Mouse (Mus musculus) right cerebral cortex, postnatal 14 days (tissue): ENCODE data around the gene Hmces.

ENCODE experiments used
- DNase-seq: peaks from one replicate; pipeline ENCODE4 v3.0.0; 2022

The Hmces gene

DNA sequence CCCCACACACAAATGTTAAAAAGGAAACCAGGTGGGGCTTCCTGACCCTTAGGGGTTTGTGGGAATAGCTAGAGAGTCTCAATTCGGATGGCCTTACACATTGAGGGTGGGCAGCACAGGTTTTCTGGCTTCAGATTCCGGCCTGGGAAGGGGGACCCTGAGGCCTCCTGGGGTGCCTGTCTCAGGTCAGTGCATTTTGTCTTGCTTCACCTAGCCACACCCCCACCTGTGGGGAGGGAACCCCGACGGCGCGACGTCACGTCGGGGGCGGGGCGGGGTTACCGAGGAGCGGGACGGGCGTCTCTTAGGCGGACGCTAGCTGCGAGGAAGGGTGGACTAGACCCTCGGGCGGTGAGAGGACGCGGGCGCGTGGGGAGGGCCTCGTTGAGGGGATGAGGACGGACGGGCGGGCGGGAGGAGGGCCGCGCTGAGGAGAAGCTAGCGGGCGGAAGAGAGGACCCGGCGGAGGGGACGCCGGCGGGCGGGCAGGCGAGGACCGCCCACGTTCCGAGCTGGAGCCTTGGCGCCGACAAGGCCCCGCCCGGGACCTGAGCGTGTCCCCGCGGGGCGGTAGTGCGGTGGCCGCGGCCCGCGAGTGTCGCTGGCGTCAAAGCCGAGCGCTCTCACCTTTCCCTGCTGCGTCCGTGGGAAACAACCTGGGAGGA is at the start of gene Hmces:
Hmces (plus strand) TSS at position 275 of the 665 bp plus-strand sequence.
- DNase-seq: peak; percentile 57

DNA sequence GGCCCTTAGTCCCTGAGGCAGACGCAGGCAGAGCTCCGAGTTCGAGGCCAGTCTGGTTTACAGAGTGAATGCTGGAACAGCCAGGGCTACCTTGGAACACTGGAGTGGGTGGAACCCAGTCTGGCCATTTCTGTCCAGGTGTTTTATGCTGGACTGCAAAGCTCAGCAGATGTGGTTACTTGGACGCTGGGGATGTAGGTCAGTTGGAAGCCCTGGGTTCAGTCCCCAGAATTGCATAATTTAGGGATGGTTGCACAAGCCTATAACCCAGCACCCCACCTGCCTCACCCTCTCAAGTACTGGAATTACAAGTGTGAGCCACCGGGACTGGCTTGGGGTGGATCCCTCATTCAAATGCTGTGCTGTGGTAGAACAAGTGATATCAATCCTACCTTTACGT is 47.5 kb upstream of the Hmces start:
- no peak for DNase-seq

DNA sequence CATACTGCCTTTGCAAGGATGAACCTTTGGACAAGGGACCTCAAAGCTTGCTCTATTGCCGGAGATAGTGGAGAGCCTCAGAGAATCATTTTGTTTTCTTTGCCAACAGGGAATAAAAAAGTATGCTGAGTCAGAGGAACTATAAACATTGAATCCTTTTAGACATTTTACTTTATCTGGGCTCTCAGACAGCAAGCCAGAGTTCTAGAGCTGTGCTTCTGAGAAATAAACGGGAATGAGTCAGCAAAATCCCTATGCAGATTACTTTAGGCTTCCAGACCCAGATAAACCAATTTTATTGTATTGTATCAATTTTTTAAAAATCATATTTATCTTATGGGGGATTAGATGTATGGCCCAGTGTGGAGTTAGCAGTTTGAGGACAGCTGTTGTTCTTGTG is 46.5 kb upstream of the Hmces start:
- no peak for DNase-seq

DNA sequence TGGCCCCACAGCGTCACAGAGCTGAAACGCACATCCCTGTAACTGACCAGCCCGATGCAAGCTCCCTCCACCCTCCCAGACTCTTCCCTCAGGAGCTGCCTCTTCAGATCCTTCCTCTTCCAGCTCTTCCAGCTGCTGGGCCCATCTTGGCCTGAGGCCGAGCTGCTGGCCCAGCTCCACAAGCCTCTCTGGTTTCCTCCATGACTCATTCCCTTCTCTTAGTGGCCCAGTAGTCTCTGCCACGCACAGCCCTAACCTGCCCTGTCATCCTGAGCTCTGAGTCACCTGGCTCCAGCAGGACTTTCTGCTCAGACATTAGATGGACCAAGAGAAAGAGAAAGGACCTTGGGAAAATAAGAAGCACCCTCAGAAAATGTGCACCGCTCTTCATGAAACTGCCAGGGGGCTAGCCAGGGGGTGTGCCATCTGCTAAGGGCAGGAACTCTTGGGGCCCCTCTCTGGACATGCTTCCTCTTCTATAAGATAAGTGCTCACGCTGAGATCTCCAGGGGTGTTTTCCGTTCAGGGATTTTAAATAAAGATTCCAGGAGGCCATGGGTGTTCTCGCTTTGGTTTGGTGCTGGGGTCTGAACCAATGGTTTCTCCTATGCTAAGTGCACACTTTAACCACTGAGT is 44.7 kb upstream of the Hmces start:
- no peak for DNase-seq

DNA sequence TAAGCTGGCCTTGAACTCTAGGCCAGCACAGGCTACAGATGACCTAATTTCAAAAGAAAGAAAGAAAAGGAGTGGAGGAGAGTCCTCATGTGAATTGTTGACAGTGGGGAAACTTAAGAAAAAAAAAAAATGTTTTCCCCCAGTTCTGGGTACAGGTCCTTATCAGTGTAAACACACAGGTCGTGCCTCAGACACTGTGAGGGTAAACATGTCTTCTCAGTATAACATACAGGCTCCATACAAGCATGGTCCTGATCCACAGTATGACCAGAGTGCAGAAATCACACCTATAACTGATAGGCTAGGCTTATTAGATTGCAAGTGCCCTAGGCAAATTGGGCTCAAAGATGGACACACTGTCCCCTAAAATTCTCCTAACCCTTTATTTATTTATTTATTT is 43.3 kb upstream of the Hmces start:
- DNase-seq: no peak

DNA sequence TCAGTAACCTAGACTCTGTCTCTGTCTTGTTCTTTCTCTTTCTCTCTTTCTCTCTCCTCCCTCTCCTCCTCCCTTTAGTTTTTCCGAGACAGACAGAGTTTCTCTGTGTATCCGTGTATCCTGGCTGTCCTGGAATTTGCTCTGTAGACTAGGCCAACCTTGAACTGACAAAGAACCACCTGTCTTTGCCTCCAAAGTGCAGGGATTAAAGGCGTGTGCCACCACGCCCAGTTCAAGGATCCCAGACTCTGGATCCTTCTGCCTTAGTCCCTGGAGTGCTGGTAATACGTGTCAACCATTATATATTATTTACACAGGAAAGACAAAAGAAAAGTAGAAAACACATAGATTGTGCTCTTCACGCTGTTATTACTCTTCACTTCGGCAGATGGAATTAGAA is 42.5 kb upstream of the Hmces start:
- DNase-seq: no peak

DNA sequence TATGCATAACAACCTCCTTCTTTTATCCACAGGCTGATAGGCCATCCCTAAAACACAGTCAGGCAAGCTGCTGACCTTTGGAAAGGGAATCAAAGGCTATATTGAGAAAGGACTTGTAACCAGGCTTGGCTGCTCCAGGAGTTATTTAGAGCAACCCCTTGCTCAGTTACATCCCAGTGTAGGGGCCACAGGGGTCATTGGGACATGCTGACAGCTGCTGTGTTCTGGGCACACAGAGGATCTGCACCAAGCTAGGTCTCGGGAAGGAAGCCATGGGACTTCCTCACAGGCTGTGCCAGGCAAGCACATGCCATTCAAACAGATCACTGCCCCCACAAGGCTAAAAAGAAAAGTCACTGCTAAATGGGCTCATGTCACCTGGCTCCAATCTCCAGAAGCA is 40.6 kb upstream of the Hmces start:
- DNase-seq: no peak

DNA sequence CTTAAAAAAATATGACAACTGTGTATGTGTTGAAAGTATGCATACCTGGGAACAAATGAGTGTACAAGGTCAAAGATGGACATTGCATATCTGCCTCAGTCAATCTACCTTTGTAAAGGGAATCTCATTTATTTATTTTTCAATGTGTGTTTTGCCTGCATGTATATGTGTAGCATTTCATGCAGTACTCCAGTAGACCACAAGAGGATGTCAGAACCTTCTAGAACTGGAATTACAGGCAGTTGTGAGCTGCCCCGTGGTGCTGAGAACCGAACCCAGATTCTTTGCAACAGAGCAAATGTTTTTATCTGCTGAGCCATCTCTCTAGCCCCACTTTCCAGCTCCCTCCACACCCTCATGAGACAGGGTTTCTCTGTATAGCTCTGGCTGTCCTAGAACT is 39.8 kb upstream of the Hmces start:
- DNase-seq: no peak

DNA sequence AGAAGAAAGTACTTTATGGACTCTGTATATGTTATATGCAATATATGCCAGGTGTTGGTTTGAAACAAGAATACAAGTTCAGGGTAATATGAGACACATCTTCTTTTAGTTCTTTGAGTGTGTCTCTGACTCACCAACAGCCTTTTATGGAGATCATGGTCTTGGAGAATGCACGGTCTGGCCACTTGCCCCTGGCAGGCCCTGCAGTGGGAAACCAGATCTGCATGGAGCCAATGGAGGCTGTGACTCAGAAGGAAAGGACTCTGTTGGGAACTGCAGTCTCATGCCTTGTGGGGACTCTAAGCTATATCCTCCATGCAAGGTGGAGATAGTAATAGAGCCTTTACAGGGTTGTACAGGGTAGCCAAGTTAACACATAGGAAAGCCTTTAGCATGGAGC is 38.7 kb upstream of the Hmces start:
- DNase-seq: no peak

DNA sequence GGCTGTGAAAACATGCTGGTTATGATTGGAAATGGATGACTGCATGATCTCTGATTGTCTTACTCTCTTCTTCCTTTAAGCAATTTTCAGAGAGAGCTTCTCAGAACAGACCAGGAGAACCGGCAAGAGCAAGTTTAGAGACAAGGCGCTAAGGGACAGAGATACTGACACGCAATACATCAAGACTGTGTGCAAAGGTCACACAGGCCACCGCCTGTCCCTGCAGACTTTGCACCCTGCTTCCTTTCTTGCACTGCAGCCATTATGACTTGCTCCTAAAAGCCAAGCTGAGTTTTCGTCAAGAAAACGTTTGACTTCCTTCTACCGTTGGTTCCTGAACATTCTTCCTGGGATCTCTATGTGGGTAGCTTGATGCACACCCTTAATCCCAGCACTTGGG is 38.2 kb upstream of the Hmces start:
- no peak for DNase-seq

DNA sequence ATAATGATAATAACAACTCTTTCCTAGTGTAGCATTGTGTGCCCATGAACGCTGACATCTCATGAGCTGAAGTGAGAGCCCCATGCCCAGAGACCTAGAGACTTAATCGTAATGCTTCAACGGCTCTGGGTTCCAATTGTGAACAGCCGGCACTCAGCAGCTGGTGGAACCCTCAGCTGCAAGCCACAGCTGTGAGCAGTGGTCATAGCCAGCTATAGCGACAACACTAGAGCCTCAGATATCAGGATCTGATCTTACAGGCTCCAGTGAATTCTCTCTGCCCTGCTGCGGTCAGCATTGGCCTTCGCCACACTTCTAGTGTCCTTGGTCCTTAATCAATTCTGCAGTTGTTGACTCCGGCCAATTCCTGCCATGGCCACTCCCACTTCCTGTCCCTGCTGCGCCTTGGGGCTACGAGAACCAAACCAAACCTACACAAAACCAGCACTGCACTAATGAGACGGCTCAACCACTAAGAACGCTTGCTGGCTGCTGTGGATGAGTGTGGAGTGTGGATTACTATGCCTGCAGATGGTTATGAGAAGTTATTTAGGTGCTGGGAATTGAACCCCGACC is 37.6 kb upstream of the Hmces start:
- no peak for DNase-seq

DNA sequence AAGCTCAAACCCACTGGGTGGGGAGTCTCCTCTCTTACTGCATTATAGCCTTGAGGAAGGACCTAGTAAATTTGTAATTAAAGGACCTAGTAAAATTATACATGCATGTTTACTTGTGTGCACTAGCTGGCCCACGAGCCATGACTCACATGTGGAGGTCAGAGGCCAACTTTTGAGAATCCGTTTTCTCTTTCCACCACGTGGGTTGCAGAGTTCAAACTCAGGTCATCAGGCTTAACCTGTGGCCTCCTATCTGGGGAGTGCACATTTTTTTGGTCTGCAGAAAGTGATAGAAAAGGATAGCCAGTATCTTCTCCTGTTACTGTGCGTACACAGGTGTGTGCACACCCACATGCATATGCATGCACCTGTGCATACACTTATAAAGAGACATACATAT is 34.7 kb upstream of the Hmces start:
- DNase-seq: no peak

DNA sequence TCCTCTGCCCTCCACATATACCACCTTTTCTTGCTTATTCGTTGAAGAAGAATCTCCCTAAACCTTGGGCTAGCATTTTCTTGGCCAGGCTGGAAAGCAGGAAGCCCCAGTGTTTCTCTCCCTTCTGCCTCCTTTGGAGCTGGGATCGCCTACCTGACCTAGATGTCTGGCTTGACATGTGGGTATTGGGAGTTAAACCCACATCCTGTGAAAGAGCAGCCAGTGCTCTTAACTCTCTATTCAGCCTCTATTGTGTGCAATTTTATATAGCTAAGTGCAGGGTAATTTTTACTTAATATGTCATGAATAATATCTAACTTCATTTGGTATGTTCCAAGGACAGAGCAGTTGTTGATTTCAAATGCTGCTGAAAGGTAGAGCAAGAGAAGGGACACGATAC is 34.1 kb upstream of the Hmces start:
- DNase-seq: no peak

DNA sequence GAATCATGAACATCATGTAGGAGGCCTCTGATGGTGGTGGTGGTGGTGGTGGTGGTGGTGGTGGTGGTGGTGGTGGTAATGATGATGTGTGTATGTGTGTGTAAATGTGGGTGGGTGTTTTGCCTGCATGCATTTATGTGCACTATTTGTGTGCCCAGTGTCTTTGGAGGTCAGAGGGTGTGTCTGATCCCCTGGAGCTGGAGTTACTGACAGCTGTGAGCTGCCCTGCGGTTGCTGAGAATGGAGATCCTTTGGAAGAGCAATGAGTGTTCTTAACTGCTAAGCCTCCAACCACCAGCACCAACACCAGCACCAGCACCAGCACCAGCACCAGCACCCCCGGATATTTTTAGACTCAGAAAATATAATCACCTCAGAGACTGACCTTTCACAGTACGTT is 31.5 kb upstream of the Hmces start:
- no peak for DNase-seq

DNA sequence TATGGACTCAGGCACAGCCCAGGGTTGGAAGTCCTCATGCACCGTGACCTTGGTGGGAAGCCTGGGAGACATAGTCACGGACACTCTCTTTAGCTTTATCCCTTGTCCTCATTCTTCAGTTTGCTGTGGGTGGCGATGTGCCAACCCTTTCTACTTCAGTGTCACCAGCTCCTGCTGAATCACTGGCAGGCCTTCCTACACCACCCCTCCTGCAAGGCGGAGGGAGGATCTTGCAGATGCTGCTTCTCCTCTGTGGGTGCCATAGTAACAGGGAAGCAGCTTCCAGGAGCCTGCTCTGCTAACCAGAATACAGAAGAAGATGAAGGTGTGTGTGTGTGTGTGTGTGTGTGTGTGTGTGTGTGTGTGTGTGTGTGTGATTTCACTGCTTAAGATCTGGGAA is 30.9 kb upstream of the Hmces start:
- DNase-seq: peak; percentile 87

DNA sequence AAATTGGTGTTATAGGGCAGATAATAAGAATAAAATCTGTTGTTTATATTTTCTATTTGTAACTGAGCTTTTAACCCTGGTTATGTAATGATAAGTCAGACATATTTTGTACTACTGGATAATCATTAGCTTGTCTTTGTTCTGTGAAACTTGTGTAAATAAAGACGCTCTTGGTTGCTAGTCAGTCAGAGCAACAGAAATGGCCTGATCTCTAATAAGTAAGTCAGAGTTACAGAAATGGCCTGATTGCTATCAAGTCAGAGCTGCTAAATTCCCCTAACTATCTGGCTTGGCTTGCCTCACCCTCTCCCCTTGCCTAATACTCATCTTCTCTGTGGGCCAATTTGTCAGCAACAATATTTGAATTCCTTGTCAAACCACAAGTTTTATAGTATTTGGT is 27.0 kb upstream of the Hmces start:
- DNase-seq: no peak

DNA sequence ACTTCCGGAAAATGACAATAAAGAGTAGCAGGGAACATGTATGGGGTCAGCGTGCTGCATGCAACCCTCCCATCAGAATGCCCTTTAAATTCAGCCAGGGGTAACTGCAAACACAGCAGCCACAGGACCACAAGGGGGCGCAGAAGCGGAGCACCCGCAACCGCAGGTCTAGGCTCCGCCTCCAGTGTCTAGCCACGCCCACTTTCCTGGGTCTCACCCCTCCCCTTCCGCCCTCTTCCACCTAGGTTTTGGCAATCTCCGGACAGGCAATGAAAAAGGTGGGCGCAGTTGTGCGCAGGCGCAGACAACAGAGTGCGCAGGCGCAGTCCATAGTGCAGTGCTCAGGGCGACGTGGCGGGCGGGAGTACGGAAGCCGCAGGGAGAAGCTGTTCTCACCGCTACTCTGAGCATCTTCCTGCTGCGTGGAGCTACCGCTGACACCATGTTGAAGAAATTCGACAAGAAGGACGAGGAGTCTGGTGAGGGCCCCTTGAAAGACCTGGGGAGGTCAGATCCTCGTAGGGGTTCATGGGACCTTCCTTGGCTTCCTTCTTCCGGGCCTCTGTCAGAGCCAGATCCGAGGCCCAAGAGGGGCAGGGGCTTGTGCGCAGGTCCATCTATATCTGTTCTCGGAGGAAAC is 26.0 kb upstream of the Hmces start, which contains the start of gene Copg1:
Copg1 (plus strand) TSS at position 221 of the 640 bp plus-strand sequence.
- peak; percentile 100 for DNase-seq

DNA sequence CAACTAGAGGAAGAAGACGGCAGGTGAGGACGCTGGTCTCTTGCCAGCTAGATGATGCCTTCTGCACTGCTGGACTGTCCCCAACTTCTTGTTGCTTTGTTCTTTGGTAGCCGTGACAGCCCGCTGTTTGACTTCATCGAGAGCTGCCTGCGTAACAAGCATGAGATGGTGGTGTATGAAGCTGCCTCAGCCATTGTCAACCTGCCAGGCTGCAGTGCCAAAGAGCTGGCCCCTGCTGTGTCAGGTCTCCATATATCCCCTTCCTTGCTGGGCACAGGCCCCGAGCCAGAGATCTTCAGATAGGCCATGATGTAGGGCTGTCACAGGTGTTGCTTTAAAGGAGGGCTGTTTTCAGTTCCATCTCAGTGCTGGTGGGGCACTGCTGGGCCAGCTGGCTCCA is 19.8 kb upstream of the Hmces start:
- DNase-seq: no peak

DNA sequence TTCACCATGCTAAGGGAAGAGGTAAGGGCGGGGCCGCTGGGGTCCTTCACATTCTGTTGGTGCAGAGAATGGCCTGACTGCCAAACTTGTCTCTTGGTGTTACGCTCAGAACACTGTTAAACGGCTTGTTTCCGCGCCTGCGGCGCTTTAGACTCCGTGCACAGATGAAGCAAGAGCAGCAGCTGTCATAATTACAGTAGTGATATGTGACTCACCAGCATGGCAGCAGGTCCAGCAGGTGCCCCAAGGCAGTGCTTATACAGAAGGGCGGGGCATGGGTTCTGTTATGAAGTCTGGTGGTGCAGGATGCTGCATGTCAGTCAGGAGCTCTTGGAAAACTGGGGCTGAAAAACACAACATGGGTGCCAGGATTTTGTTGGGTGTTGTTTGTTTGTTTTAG is 15.7 kb upstream of the Hmces start:
- no peak for DNase-seq

DNA sequence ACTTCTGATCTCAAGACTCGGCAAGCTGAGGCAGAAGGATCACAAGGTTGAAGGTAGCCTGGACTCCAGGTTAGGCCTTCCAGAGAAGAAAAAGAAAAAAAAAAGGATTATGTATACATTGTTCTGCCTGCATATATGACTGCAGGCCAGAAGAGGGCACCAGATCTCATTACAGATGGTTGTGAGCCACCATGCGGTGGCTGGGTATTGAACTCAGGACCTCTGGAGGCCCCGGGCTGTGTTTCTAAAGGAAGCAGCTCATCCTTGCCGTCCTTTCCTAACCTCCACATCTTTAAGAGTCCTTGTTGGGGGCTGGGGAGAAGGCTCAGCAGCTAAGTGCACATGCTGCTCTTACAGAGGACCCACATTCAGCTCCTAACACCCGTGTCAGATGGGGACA is 7.1 kb upstream of the Hmces start:
- DNase-seq: no peak

DNA sequence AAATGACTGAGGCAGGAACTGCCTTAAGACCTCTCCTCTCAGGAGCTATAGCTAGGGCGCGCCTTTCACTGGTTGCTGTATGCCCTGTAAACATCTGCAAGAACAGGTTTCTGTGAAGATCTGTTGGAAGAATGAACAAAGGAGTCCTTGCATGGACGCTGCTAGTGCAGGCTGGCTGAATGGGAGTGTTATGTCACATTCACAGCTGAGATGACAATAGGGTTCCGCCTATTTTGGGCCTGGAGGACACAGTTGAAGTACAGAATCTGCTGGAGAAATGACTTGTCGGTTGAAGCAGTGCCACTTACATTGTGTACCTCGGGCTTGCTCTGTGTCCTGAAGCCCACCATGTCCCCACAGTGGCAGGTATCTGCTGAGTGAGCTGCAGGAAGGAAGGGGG is 4.6 kb upstream of the Hmces start:
- no peak for DNase-seq

DNA sequence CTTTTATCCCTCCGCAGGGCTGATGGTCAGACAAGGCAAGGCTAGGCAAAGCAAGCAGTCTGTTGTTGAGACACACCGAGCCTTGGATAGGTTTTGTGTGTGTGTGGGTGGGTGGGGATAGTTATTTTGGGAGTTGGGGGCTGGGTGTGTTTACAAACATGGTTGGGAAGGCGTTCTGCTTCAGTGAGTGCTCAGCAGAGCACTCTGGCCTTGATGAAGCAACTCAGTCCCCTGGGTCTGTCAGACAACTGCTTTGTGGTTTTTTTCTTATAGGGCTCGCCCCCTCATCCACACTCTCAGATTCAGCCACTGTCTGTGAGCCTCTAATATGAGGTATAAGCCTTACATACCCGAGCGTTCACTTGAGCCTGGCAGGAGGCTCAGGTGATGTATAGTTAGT is 2.2 kb upstream of the Hmces start:
- no peak for DNase-seq

DNA sequence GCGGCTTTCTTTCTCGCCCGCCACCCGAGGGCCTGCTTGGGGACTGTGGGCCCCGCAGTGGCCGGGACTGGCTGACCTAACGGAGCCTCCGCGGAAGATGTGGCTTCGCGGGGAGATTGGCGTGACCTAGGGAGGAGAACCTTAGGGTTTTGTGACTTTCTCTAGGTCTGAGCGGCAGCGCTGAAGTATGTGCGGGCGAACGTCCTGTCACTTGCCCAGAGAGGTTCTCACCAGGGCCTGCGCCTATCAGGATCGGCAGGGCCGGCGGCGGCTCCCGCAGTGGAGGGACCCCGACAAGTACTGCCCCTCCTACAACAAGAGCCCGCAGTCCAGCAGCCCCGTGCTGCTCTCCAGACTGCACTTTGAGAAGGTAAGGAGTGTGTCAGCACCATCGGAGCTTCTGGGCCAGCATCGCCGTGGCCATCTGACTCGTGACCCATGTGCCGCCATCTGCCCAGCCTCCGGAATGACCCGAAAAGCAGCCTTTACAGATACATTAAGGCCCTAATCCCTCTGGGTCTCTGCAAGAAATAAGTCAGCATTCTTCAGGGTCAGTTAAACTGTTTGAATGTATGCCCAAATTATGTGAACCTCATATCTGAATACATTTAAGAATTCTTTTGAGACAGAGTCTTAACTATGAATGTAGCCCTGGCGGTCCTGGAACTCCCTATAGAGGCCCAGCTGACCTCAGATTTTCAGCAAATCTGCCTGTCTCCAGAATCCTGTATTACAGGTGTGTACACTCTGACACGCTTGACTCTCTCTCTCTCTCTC is 779 bp downstream of the Hmces start:
- peak; percentile 37 for DNase-seq
